Mouse (Mus musculus) CH12F3 (cell line): ENCODE measurements around the gene Mrpl2.

Source experiments
- in situ Hi-C: fragments of 300-500 bp; cut with MboI; formaldehyde crosslinking; loops from 2 replicates; pipeline ENCODE4 v1.14.3; 2020; ENCODE audit warnings: low sequenced_read_pairs

The Mrpl2 gene

GRCm38 (mm10) chr17:46645561-46646321, at the start of gene Mrpl2, which contains the start of gene Klc4:
Gene Mrpl2, plus strand, starts transcription at chr17:46646229.
Gene Klc4, minus strand, starts transcription at chr17:46646022.
- in situ Hi-C loops, result no loop called here

DNA sequence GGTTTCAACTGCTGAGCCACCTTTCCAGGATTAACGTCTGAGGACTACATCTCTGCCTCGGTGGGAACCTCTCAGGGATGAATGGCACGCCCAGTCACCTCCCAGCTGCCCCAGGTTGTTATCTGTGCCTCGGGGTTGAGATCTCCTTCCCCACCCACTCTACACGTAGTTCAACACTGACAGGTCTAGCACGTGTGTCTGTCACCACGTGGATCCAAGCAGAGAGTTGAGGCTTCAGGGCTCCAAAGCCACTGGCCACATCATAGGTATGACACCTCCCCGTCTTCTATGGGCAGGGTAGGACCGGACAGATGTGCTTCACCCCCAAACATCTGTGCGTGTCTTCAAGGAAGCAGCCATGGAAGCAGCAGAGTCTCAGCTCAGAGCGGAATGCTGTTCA, 48.1 kb upstream of the Mrpl2 start:
- in situ Hi-C loops, result no loop called here

DNA sequence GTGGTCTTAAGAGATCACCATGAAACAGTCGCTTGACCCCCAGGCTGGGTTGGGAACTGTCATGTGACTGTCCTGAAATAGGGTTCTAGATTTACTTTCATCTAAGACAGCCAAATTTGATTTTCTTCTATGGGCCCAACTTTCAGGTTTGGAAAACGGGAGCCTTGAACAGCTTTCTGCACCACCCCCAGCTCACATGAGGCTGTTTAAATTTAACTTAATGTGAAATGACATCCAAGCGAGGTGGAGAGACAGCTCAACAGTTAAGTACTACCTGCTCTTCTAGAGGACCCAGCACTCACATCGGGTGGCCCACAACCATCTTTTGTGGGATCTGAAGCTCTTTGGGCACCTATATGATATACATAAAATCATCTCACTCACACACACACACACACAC, 47.1 kb upstream of the Mrpl2 start:
- in situ Hi-C loops, result no loop called here

- in situ Hi-C loops, result no loop called here
Observed at GRCm38 (mm10) chr17:46600569-46600968, 45.5 kb upstream of the Mrpl2 start.

DNA sequence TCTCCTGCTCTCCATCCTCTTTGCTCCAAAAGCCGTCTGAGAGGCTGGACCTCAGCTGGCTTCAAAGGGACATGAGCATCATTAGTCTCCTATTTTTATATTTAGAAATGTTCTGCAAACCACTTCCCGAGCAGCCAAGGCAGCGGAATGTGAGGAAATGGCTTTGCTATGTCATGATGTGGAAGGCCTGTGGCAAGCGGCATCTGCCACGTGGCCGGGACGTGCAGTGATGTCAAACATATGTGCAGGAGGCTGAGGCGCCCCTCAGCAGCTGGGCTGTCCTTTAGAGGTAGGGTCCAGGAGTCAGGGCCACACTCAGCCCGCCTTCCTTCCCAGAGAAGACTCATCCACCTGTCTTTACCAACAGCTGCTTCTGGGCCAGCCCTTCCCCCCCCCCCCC, 43.8 kb upstream of the Mrpl2 start:
- in situ Hi-C loops, result no loop called here

GRCm38 (mm10) chr17:46603229-46603628, 42.8 kb upstream of the Mrpl2 start:
- in situ Hi-C loops, result no loop called here

GRCm38 (mm10) chr17:46605126-46605525, 40.9 kb upstream of the Mrpl2 start:
- in situ Hi-C loops, result no loop called here

DNA sequence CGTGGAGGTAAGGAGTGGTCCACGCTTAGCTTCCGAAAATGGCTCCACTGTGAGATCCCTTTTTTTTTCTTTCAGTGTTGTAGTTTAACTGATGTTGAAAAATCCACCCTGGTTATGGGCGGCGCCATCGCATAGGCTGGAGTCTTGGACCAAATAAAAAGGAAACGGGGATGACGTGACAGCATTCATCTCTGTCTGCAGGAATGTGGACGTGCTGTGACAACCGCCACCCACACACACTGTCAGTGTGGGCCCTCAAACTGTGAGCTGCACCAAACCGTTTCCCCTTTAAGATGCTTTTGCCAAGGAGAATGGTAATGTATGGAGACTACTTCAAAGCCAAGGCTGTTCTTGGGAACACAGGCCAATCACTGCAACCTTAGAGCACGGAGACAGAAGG, 40.0 kb upstream of the Mrpl2 start:
- in situ Hi-C loops, result no loop called here

DNA sequence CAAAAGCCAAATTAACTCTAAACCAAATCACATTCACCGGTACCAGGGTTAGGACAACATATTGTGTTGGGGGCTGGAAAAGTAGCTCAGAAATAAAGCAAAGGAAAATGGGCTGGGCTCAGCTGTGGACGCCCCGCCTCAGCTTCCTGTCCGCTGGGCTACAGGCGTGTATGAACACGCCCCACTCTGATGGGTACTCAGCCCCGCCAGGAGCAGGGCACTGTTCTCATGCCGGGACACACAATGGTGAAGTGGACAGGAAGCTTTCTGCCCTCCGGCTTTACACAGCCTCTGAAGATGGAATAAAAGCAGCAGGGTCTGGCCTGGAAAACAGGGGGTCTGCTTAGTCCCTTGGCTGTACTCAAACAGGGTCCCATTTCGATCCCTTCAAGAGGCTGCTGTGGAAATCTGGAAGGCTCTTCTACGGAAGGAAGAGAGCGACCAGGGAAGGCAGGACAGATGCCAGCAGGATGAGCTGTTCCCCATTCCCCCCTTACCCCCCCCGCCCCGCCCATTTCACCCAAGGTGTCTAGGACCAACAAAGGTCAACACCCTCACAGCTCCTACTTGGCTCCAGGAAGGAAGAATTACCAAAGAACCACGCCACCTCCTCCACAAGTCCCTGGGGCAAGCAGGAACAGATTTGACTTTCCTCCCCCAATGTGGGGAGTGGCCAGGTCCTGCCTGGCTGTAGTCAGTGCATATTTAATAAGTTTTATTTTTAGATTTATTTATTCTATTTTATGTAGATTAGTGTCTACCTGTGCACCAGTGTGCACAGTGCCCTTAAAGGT, 36.1 kb upstream of the Mrpl2 start:
- in situ Hi-C loops, result no loop called here

- in situ Hi-C loops, result no loop called here
Observed at GRCm38 (mm10) chr17:46611316-46611715, 34.7 kb upstream of the Mrpl2 start.

GRCm38 (mm10) chr17:46612189-46612588, 33.8 kb upstream of the Mrpl2 start:
- in situ Hi-C loops, result no loop called here

DNA sequence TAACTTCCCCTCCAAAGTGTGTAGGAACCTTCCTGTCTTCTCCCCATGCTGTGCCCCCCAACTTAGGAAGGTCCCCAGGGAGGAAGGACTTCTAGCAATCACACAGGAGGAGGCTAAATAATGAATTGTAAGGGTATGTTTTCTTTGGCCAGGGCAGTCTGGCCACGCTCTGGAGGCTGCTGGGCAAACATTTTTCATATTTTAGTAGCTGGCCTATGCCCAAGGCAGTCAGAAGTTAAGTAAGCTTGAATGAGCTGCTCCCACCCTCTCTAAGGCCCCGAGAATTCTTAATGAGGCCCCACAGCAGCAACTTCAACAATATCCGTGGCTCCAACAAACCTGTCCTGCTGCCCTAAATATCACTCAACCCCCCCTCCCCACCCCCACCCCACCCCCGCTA, 33.2 kb upstream of the Mrpl2 start:
- in situ Hi-C loops, result no loop called here

DNA sequence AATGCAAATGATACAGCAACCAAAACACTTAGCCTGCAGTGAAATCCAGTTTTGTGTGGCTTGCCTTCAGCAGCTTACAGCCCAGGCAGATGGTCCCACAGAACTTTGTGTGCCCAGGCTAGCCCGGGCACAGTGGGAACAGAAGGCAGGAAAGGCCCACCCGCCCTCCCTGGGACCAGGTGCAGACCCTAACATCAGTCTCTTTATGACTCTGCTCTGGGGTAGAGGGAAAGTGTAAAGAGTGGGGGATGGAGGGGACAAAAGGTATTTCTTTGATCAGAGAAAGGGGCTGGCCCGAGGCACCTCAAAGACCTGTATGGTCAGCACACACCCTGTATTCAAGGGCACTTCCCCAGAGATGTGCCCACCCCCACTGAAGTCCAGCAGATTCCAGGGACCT, 32.8 kb upstream of the Mrpl2 start:
- in situ Hi-C loops, result no loop called here

DNA sequence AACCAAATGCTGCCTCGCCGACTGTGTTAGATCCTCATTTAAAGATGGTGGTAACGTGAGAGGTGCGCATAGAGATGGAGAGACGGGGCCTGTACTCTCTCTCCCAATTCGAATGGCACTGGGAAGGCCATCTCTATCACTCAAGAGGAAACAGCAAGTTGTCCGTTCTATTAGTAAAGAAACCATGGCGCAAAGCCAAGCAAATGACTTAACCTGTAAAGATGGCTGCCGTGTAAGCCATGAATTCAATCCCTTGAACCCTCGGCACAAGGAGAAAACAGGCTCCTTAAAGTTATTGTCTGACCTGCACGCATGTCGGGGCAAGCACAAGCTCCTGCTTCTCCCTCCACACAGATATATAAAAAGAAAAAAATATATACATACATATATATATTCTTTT, 28.2 kb upstream of the Mrpl2 start:
- in situ Hi-C loops, result no loop called here

GRCm38 (mm10) chr17:46618394-46618768, 27.6 kb upstream of the Mrpl2 start:
- in situ Hi-C loops, result no loop called here

- in situ Hi-C loops, result no loop called here
Observed at GRCm38 (mm10) chr17:46618769-46619682, 27.0 kb upstream of the Mrpl2 start.

DNA sequence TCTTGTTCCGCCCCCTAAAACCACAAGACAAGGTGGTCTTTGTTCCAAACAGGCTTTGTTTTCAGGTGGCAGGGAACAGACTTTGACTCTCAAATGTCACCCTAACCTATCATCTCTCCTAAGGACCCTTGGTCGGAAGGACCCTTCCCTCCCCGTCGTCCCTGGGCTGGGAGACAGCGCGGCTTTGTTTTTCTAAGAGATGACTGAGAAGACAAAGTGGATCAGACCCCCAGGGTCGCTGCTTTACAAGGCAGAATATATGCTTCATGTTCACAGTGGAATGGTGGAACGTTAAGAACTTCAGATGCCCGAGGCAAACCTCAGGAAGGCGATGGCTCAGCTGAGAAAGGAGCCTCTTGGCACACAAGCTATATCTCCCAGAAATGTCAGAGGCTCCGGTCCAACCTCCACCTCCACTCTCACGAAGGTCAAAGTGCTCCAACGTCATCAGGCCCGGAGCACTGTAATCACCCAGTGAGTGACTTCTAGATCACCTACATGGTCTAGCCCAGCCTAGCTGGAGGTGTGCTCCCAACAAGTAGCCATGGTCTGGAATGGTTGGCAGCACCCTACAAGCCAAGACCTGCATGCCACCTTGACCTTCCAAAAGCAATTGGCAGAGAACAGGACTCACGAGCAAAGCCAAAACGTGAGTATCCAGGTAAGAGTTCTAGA, 26.2 kb upstream of the Mrpl2 start:
- in situ Hi-C loops, result no loop called here

- in situ Hi-C loops, result no loop called here
Observed at GRCm38 (mm10) chr17:46621324-46621723, 24.7 kb upstream of the Mrpl2 start.

DNA sequence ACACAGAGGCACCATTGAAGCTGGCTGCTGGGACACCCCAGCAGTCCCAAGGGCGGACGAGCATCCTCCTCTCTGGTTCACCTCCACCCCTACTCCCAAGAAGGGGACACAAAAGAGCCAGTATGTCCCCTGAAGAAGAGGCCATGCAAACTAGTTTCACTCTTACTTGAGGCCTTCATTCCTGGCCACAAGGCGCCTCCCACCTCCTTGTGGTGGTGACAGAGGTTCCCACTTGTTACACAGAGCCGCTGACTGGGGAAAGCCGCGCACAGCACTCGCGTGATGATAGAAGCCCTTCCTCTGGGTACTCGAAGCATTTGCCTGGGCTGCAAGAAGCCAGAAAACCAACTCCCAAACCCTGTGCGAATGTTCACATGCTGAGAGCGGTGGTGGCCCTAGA, 23.8 kb upstream of the Mrpl2 start:
- in situ Hi-C loops, result no loop called here

DNA sequence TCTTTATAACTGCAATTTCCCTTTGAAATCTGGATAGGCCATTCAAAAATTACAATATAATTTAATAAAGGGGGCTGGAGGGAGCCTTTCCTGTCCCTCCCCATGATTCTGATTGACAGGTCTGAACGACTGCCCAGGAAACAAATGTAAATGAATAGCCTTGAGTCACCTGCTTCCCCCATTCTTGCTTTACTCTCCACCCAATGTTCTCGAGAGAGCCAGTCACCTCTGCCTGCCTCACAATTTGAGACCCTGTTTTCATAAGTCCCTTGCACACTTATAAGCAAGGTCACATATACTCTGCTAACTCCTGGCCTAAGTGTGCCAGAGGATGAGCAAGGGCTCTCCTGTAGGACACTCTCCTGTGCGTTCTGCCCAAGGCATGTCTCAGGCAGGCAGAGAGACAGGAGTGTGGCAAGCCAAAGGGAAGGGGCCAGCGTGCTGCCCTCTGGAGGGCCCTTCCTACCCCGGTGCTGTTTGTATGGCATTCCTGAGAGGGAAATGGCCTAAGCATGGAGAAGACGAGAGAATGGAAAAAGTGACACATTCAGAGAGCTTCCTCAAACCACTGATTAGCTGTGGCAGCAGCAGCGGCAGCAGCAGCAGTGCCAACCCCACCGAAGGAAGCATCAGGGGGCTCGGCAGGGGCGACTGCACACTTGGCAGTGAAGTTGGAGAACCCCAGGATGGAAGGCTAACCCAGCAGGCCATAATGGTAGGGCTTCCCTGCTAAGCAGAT, 22.0 kb upstream of the Mrpl2 start:
- in situ Hi-C loops, result no loop called here
